Mouse (Mus musculus) liver, embryonic 11.5 days (tissue): ENCODE data around the gene Gmeb2. TPM values are rescaled to one million over a fixed set of nuclear protein-coding genes. Genes with fewer than 3 reads are reported as not detected.

Source experiments
- ATAC-seq: fragments of 200-750 bp; cut with Nextera tagmentation; replicated peaks from 2 replicates; pipeline ENCODE4 v1.8.0; 2017; ENCODE audit warnings: moderate number of reproducible peaks, mild to moderate bottlenecking, moderate TSS enrichment, moderate library complexity; ENCODE audit not compliant: low FRiP score
- DNase-seq: peaks from one replicate; pipeline ENCODE4 v3.0.0-alpha.2; 2017; ENCODE audit warnings: low spot score
- H3K27ac ChIP-seq: fragments of 300-500 bp; sonication (generic); 2 replicates; pipeline ENCODE4 v1.5.1; 2014; ENCODE audit warnings: mild to moderate bottlenecking, low read depth, low read length, control low read depth
- H3K27me3 ChIP-seq: fragments of 300-500 bp; sonication (generic); replicated peaks from 2 replicates; pipeline ENCODE4 v1.6.1; 2014; ENCODE audit warnings: low read length, mixed read lengths; ENCODE audit not compliant: control insufficient read depth, insufficient read depth
- H3K36me3 ChIP-seq: fragments of 300-500 bp; sonication (generic); 2 replicates; pipeline ENCODE4 v1.6.1; 2014; ENCODE audit warnings: mild to moderate bottlenecking, low read length, moderate library complexity, mixed read lengths; ENCODE audit not compliant: control insufficient read depth, insufficient read depth
- H3K4me1 ChIP-seq: fragments of 300-500 bp; sonication (generic); replicated peaks from 2 replicates; pipeline ENCODE4 v1.6.1; 2014; ENCODE audit warnings: low read length, mixed read lengths; ENCODE audit not compliant: control insufficient read depth, insufficient read depth
- H3K4me2 ChIP-seq: fragments of 300-500 bp; sonication (generic); 2 replicates; pipeline ENCODE4 v1.6.1; 2014; ENCODE audit warnings: mild to moderate bottlenecking, control low read depth, moderate library complexity
- H3K4me3 ChIP-seq: fragments of 300-500 bp; sonication (generic); 2 replicates; pipeline ENCODE4 v1.5.1; 2014; ENCODE audit warnings: low read depth, low read length, control low read depth
- H3K9ac ChIP-seq: fragments of 300-500 bp; sonication (generic); 2 replicates; pipeline ENCODE4 v1.6.1; 2014; ENCODE audit warnings: low read depth, low read length, control low read depth
- H3K9me3 ChIP-seq: fragments of 300-500 bp; sonication (generic); 2 replicates; pipeline ENCODE4 v1.6.1; 2016; ENCODE audit warnings: low read length, inconsistent platforms, mixed read lengths; ENCODE audit not compliant: control insufficient read depth
- WGBS: fragments of 180-500 bp; shearing (Covaris S2); extraction: QIAGEN DNeasy Blood & Tissue Kit; methylation state at CpG from one replicate; pipeline ENCODE4 v1.1.7; 2014; 5-methylcytosine and 5-hydroxymethylcytosine counted together
- polyA plus RNA-seq: library from polyadenylated mRNA; unstranded; fragments of >200 nt; fragmentation: Nextera tagmentation; extraction: Ambion mirVana; gene quantifications from 2 replicates; pipeline ENCODE4 v1.2.1, GENCODE M21; 2014

Gmeb2 gene
- polyA plus RNA-seq, 1 experiment from 2014 or later, result 14.7 TPM

DNA sequence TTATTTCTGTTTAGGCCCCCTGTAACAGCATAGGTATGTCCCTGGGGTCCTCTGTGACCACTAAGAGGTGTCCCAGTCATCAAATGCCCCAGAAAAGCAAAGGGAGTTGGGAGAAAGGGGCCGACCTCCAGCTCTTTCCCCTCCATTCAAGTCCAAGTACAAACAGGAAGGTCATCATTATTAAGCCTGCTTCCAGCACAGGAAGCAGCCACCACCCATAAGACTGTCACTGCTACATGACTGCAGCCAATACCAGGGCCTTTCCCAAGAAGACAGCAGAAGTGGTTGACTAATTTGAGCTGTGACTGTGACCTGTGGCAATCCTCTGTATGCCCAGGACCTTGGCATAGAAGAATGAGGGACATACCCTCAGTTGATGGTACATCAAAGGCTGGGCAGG lies 59.5 kb downstream of the Gmeb2 start:
- DNase-seq, result no peak
- Histone ChIP-seq H3K4me3 (no peak overlapping the region), H3K27me3 (no peaks in the 10 kb centered on the region), H3K27ac (no peak overlapping the region), H3K9ac (no peak overlapping the region), H3K9me3 (no peaks in the 10 kb centered on the region), H3K4me1 (no peaks in the 10 kb centered on the region), H3K36me3 (no peaks in the 10 kb centered on the region; the same call in 1 of the 2 replicates), H3K4me2 (no peak overlapping the region)
- ATAC-seq, result no peak
- WGBS, result 54% methylated on average over 1 of the region's 1 CpGs

DNA sequence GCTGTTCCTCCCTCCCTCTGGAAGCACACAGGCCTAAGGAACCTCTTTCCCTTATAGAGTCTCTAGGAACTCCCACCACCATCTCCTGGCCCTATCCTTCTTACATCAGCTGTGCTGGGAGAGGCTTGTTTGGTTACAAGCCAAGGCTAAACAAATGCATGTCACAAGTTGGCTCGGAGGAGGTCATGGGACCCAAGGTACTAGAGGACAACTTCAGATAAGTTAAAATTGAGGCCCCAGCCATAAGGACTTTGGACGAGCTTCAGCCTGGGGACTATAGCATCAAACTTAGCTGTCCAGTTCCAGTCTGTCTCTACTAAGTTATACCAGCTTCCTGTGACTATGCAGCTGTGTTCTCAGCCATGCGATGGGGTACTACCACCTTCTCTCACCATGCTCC lies 60.7 kb downstream of the Gmeb2 start:
- no peak overlapping the region for H3K4me2 ChIP-seq
- H3K9me3 ChIP-seq, result no peaks in the 10 kb centered on the region
- H3K27ac ChIP-seq, result no peak overlapping the region
- H3K27me3 ChIP-seq, result no peaks in the 10 kb centered on the region
- H3K4me1 ChIP-seq, result no peaks in the 10 kb centered on the region
- DNase-seq, result no peak
- no peak for ATAC-seq
- H3K4me3 ChIP-seq, result no peak overlapping the region
- H3K36me3 ChIP-seq, result no peaks in the 10 kb centered on the region; the same call in 1 of the 2 replicates
- H3K9ac ChIP-seq, result no peak overlapping the region
- WGBS, result 82% methylated on average over 3 of the region's 3 CpGs

DNA sequence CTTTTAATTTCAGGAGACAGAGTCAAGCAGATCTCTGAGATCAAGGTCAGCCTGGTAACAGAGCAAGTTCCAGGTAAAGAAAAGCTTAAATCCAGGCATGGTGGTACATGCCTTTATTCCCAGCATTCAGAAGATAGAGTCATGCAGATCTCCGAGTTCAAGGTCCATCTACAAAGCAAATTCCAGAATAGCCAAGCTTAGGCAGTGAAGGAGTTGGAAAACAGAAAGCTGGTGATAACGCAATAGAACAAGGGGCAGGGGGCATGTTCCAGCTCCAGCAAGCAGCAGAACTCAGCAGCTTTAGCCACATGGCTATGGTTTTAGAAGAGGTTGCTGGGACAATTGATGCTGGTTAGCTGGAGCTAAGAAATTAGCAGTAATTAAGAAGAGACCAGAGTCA lies 62.8 kb downstream of the Gmeb2 start:
- no peak for ATAC-seq
- Histone ChIP-seq H3K9me3 (no peaks in the 10 kb centered on the region), H3K36me3 (no peaks in the 10 kb centered on the region), H3K27ac (no peak overlapping the region), H3K9ac (no peak overlapping the region), H3K4me1 (peaks cover 5% of the 10 kb centered on the region), H3K27me3 (no peaks in the 10 kb centered on the region), H3K4me2 (no peak overlapping the region), H3K4me3 (no peak overlapping the region)
- WGBS, result 80% methylated on average over 2 of the region's 2 CpGs
- no peak for DNase-seq

DNA sequence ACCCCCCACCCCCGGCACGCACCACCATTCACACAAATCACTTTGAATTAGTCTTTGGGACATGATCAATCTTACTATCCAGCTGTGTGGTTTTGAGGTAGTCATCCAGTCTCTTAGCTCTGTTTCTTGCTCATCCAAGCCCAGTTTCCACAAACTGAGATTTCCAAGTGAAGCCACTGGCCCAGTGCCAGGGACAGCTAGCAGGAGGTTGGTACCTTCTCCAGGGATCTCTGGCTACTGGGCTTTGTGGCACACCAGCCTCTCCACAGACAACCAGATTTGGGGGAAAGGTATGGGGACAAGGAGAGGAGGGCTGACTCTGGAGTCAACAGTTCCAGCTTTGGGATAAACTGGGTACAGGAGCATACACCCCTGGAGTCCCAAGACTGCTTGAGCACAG lies 67.5 kb downstream of the Gmeb2 start:
- H3K4me1 ChIP-seq, result peaks cover 10% of the 10 kb centered on the region
- ATAC-seq, result no peak
- no peak for DNase-seq
- no peaks in the 10 kb centered on the region for H3K9me3 ChIP-seq
- no peak overlapping the region for H3K9ac ChIP-seq
- 40% methylated on average over 2 of the region's 2 CpGs for WGBS
- H3K36me3 ChIP-seq, result no peaks in the 10 kb centered on the region
- H3K27ac ChIP-seq, result no peak overlapping the region
- peak overlapping the region; percentile 25 for H3K4me3 ChIP-seq
- peak overlapping the region; percentile 67 for H3K4me2 ChIP-seq
- peaks cover 3% of the 10 kb centered on the region; the same call in 1 of the 2 replicates for H3K27me3 ChIP-seq

DNA sequence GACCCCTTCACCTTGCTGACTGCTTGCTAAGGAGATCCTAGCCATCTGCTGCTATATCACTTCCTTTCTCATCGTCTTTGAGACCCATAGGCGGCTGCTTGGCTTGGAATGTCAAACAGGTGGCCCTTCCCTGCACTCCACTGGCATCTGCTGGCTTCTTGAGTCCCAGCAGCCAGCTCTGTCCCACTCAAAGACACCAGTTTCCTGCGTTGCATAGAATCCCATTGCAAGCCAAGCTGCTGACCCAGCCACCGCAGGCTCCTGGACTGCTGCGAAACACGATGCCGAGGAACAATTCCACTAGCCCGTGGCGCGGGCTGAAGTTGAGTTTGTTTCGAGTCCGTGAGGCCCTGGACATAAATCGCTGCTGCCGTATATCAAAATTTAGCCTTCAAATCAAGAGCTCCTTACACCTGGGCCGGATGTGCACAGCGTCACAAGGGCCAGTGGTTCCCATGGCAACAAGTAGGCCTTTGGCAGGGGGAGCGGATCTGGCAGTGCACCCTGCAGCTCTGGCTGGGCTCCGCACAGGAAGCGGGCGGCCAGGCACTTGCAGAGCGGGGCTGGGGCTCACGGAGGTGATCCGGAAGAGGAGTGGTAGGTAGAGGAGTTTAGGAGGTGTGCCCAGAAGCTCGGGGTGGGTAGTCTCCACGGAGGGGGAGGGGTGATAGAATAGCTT lies 68.2 kb downstream of the Gmeb2 start, which contains the start of gene Fndc11:
Gene Fndc11 (plus strand): TSS at position 476 of the 679 bp plus-strand sequence.
- no peaks in the 10 kb centered on the region for H3K9me3 ChIP-seq
- H3K27ac ChIP-seq, result no peak within 1 kb of the TSS
- H3K4me1 ChIP-seq, result peaks cover 10% of the 10 kb centered on the region
- DNase-seq, result peak; percentile 75
- ATAC-seq, result peak; percentile 81
- peak within 1 kb of the TSS; percentile 7; the same call in 1 of the 2 replicates for H3K9ac ChIP-seq
- no peaks in the 10 kb centered on the region for H3K36me3 ChIP-seq
- H3K4me3 ChIP-seq, result peak within 1 kb of the TSS; percentile 25
- WGBS, result 6% methylated on average over 25 of the region's 25 CpGs
- peak within 1 kb of the TSS; percentile 67 for H3K4me2 ChIP-seq
- H3K27me3 ChIP-seq, result peaks cover 3% of the 10 kb centered on the region; the same call in 1 of the 2 replicates

DNA sequence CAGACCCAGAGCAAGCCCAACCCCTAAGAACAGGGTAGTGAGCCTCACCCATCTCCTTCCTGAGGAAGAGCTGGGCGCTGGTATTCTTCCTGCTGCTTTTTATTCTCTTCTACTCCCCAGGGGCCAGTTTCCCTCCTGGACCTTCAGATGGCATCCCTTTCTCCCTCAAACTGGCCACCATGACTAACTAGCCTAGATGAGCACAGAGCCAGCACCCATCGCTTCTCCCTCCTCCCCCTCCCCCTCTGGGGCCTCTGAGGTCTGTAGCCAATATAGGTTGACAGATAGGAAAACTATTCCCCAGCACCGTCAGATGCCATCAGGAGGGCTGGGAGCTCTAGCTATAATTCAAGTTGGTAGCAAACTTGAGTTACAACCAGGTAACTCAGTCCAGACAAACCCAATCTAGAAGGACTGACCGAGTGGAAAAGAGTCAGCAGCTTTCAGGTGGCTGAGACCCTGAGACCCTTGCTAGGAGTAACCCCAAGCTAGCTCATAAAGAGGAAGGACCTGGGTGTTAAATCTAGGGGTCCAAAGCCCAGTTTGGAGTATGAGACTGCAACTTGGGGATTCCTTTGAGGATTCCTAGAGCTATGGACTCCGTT lies 68.9 kb downstream of the Gmeb2 start:
- Histone ChIP-seq H3K27ac (no peak overlapping the region), H3K27me3 (peaks cover 9% of the 10 kb centered on the region), H3K4me3 (no peak overlapping the region), H3K9me3 (no peaks in the 10 kb centered on the region), H3K4me1 (peaks cover 10% of the 10 kb centered on the region), H3K4me2 (peak overlapping the region; percentile 67; the same call in 1 of the 2 replicates), H3K36me3 (no peaks in the 10 kb centered on the region), H3K9ac (no peak overlapping the region)
- ATAC-seq (no peak), DNase-seq (no peak)
- WGBS, result 44% methylated on average over 5 of the region's 5 CpGs

DNA sequence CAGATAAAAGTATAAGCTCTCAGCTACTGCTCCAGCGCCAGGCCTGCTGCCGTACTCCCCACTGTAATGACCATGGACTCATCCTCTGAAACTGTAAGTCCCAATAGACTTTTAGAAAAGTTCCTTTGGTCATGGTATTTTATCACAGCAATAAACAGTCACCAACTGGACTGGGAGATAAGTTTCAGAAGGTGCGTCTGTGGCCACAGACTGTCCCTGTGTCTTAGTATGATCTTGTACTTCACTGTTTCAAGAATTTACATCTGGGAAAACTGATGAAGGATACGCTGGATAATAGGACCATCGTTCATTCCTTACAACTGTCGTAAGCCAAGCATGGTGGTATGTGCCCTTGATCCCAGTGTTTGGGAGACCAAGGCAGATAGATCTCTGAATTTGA lies 71.8 kb downstream of the Gmeb2 start:
- ATAC-seq, result no peak
- no peak overlapping the region for H3K9ac ChIP-seq
- no peaks in the 10 kb centered on the region for H3K9me3 ChIP-seq
- H3K27me3 ChIP-seq, result peaks cover 38% of the 10 kb centered on the region
- no peak for DNase-seq
- no peak overlapping the region for H3K27ac ChIP-seq
- peaks cover 16% of the 10 kb centered on the region for H3K4me1 ChIP-seq
- no peak overlapping the region for H3K4me2 ChIP-seq
- 71% methylated on average over 6 of the region's 6 CpGs for WGBS
- H3K36me3 ChIP-seq, result no peaks in the 10 kb centered on the region
- no peak overlapping the region for H3K4me3 ChIP-seq

DNA sequence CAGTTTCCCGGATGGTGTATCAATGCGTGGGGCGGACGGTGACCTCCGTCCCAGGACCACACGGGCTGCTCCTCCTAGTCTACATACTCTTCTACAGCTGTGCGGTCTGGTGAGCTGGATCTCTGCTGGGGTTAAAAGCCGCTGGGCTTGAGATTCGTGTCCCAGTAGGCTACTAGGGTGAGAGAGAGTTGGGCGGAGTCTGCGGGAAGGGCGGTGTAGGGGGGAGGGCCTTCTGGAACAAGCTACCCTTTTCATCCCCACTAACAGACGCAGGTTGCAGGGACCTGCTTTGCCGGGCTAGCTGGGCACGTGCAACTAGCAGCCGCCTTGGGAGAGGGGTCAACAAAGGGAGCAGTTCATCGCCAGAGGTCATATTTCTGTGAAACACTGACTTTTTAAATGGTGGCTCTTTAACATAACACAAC lies 74.8 kb downstream of the Gmeb2 start, which contains the start of gene Srms:
Gene Srms (minus strand): TSS at position 165 of the 425 bp plus-strand sequence.
- H3K4me3 ChIP-seq, result peak within 1 kb of the TSS; percentile 31
- peak within 1 kb of the TSS; percentile 58 for H3K4me2 ChIP-seq
- DNase-seq (peak; percentile 51), ATAC-seq (peak; percentile 72)
- WGBS, result 3% methylated on average over 17 of the region's 17 CpGs
- H3K36me3 ChIP-seq, result no peaks in the 10 kb centered on the region
- no peak within 1 kb of the TSS for H3K27ac ChIP-seq
- H3K9ac ChIP-seq, result no peak within 1 kb of the TSS
- H3K9me3 ChIP-seq, result no peaks in the 10 kb centered on the region
- H3K4me1 ChIP-seq, result peaks cover 6% of the 10 kb centered on the region; the same call in 1 of the 2 replicates
- peaks cover 45% of the 10 kb centered on the region for H3K27me3 ChIP-seq
